19 mouse cellular contexts compared by ENCODE assay signal in genomic region chr4:26441533-26441932, GRCm38 (mm10).
A peak's percentile ranks its signal among the peaks of the same experiment; 100 is the strongest.
DNase-seq lines count a peak whose midpoint lies in the region; ATAC-seq and TF ChIP-seq lines count a peak whose summit lies in the region.
"Had no signal": no experiment of that assay in that cellular context is flagged by ENCODE, and none has a peak within 500 bp of the region (broad histone marks: within the 10 kb centered on the region; RNA-seq: fewer than 3 reads in every experiment).

No protein-coding gene starts in this region.

- 0 out of 2 replicates have a peak, but pooled peaks have one; percentile 18 for ATAC-seq in stomach, embryonic 14.5 days (ENCODE audit: insufficient number of reproducible peaks, insufficient read depth, low FRiP score, low read depth)
- ATAC-seq in stomach, postnatal 0 days (ENCODE audit: low FRiP score, low TSS enrichment): no peak
- peak; percentile 95 for ATAC-seq in kidney, embryonic 15.5 days (replicated peaks; ENCODE audit: low FRiP score)
- no peak for ATAC-seq in midbrain, embryonic 14.5 days (ENCODE audit: low FRiP score, low TSS enrichment)
- ATAC-seq: forebrain, embryonic 14.5 days; lung, postnatal 0 days had no signal

- H3K27me3 ChIP-seq in stomach, embryonic 14.5 days (ENCODE audit: control insufficient read depth, insufficient read depth, low read length): no peaks in the 10 kb centered on the region
- H3K27me3 ChIP-seq in stomach, postnatal 0 days (ENCODE audit: control insufficient read depth, insufficient read depth, low read length): no peaks in the 10 kb centered on the region
- H3K27me3 ChIP-seq in kidney, embryonic 15.5 days: no peaks in the 10 kb centered on the region
- no peaks in the 10 kb centered on the region for H3K27me3 ChIP-seq in midbrain, embryonic 14.5 days (ENCODE audit: control insufficient read depth, insufficient read depth, low read length)
- H3K27me3 ChIP-seq: heart, embryonic 13.5 days; hindbrain, embryonic 15.5 days; limb, embryonic 12.5 days; liver, embryonic 15.5 days; midbrain, embryonic 12.5 days; neural tube, embryonic 12.5 days had no signal

- no peak for TF ChIP-seq POLR2A in bone marrow macrophage, adult 2 months (IDR thresholded peaks at IDR 0.05; ENCODE audit: borderline replicate concordance, low read depth, low read length)

- no peaks in the 10 kb centered on the region for H3K9me3 ChIP-seq in stomach, embryonic 14.5 days (ENCODE audit: control insufficient read depth, low read depth, low read length)
- no peaks in the 10 kb centered on the region for H3K9me3 ChIP-seq in stomach, postnatal 0 days (ENCODE audit: control insufficient read depth, low read length)
- H3K9me3 ChIP-seq in kidney, embryonic 15.5 days (replicated peaks): no peaks in the 10 kb centered on the region
- H3K9me3 ChIP-seq in midbrain, embryonic 14.5 days (ENCODE audit: control insufficient read depth, low read length): no peaks in the 10 kb centered on the region
- H3K9me3 ChIP-seq: heart, embryonic 13.5 days; hindbrain, embryonic 15.5 days; limb, embryonic 12.5 days; liver, embryonic 15.5 days; midbrain, embryonic 12.5 days; neural tube, embryonic 12.5 days had no signal

- H3K9ac ChIP-seq in stomach, embryonic 14.5 days (replicated peaks; ENCODE audit: low read depth, low read length): no peak overlapping the region
- H3K9ac ChIP-seq in stomach, postnatal 0 days (ENCODE audit: low read length): no peak overlapping the region
- no peak overlapping the region for H3K9ac ChIP-seq in kidney, embryonic 15.5 days
- no peak overlapping the region for H3K9ac ChIP-seq in midbrain, embryonic 14.5 days (replicated peaks; ENCODE audit: low read length)
- H3K9ac ChIP-seq: heart, embryonic 13.5 days; hindbrain, embryonic 15.5 days; limb, embryonic 12.5 days; liver, embryonic 15.5 days; midbrain, embryonic 12.5 days; neural tube, embryonic 12.5 days had no signal

- DNase-seq in stomach, postnatal 0 days (ENCODE audit: low spot score): no peak
- no peak for DNase-seq in midbrain, embryonic 14.5 days
- no peak for DNase-seq in lung, postnatal 14 days
- DNase-seq in ovary, postnatal 10 days (ENCODE audit: low spot score): no peak
- DNase-seq: cerebellum, adult 8-10 months; gastrocnemius, postnatal 10 days; thymus, adult 18-20 months had no signal

- no peaks in the 10 kb centered on the region for H3K4me1 ChIP-seq in stomach, embryonic 14.5 days (ENCODE audit: control insufficient read depth, insufficient read depth, low read length)
- no peaks in the 10 kb centered on the region for H3K4me1 ChIP-seq in stomach, postnatal 0 days (replicated peaks; ENCODE audit: control insufficient read depth, insufficient read depth)
- peaks cover 20% of the 10 kb centered on the region for H3K4me1 ChIP-seq in bone marrow macrophage, adult 2 months (ENCODE audit: control insufficient read depth, insufficient read depth, low read length)
- 0 out of 2 replicates have a peak, but pooled peaks cover 2% of the 10 kb centered on the region for H3K4me1 ChIP-seq in kidney, embryonic 15.5 days
- no peaks in the 10 kb centered on the region for H3K4me1 ChIP-seq in midbrain, embryonic 14.5 days (ENCODE audit: control insufficient read depth, insufficient read depth, low read length)
- H3K4me1 ChIP-seq: heart, embryonic 13.5 days; hindbrain, embryonic 15.5 days; limb, embryonic 12.5 days; liver, embryonic 15.5 days; midbrain, embryonic 12.5 days; neural tube, embryonic 12.5 days had no signal

- H3K4me3 ChIP-seq in stomach, embryonic 14.5 days (ENCODE audit: low read depth, low read length): no peak overlapping the region
- H3K4me3 ChIP-seq in stomach, postnatal 0 days (ENCODE audit: low read depth, low read length): no peak overlapping the region
- H3K4me3 ChIP-seq in bone marrow macrophage, adult 2 months (ENCODE audit: insufficient read depth, low read length): no peak overlapping the region
- H3K4me3 ChIP-seq in kidney, embryonic 15.5 days (replicated peaks): no peak overlapping the region
- H3K4me3 ChIP-seq in midbrain, embryonic 14.5 days (replicated peaks; ENCODE audit: low read depth, low read length): no peak overlapping the region
- H3K4me3 ChIP-seq: erythroblast, embryonic 14.5 days; heart, embryonic 13.5 days; hindbrain, embryonic 15.5 days; limb, embryonic 12.5 days; liver, embryonic 15.5 days; midbrain, embryonic 12.5 days; neural tube, embryonic 12.5 days had no signal

- no peak overlapping the region for H3K27ac ChIP-seq in stomach, embryonic 14.5 days (ENCODE audit: low read length)
- no peak overlapping the region for H3K27ac ChIP-seq in stomach, postnatal 0 days (replicated peaks)
- peak overlapping the region; percentile 33; the same call in 1 of the 2 replicates for H3K27ac ChIP-seq in bone marrow macrophage, adult 2 months (ENCODE audit: insufficient read depth, low read depth, low read length)
- H3K27ac ChIP-seq in kidney, embryonic 15.5 days: no peak overlapping the region
- no peak overlapping the region for H3K27ac ChIP-seq in midbrain, embryonic 14.5 days (replicated peaks; ENCODE audit: low read depth, low read length)
- H3K27ac ChIP-seq: heart, embryonic 13.5 days; hindbrain, embryonic 15.5 days; limb, embryonic 12.5 days; liver, embryonic 15.5 days; midbrain, embryonic 12.5 days; neural tube, embryonic 12.5 days had no signal

- TF ChIP-seq CTCF in stomach, postnatal 0 days (IDR thresholded peaks at IDR 0.05; ENCODE audit: low read depth): no peak
- no peak for TF ChIP-seq CTCF in bone marrow macrophage, adult 2 months (IDR thresholded peaks at IDR 0.05; ENCODE audit: low read depth, low read length)

- H3K4me2 ChIP-seq in stomach, embryonic 14.5 days (replicated peaks; ENCODE audit: low read depth, low read length): no peak overlapping the region
- H3K4me2 ChIP-seq in stomach, postnatal 0 days (replicated peaks; ENCODE audit: low read depth): no peak overlapping the region
- H3K4me2 ChIP-seq in kidney, embryonic 15.5 days: no peak overlapping the region
- H3K4me2 ChIP-seq in midbrain, embryonic 14.5 days (ENCODE audit: low read length): no peak overlapping the region
- H3K4me2 ChIP-seq: heart, embryonic 13.5 days; hindbrain, embryonic 15.5 days; limb, embryonic 12.5 days; liver, embryonic 15.5 days; midbrain, embryonic 12.5 days; neural tube, embryonic 12.5 days had no signal

- TF ChIP-seq EP300 in stomach, postnatal 0 days (optimal IDR thresholded peaks at IDR 0.05): no peak

- no peaks in the 10 kb centered on the region for H3K36me3 ChIP-seq in stomach, embryonic 14.5 days (ENCODE audit: control insufficient read depth, insufficient read depth, low read length)
- H3K36me3 ChIP-seq in stomach, postnatal 0 days (ENCODE audit: control insufficient read depth, insufficient read depth, low read length): no peaks in the 10 kb centered on the region
- no peaks in the 10 kb centered on the region for H3K36me3 ChIP-seq in kidney, embryonic 15.5 days
- H3K36me3 ChIP-seq in midbrain, embryonic 14.5 days (ENCODE audit: control insufficient read depth, insufficient read depth, low read length): no peaks in the 10 kb centered on the region
- H3K36me3 ChIP-seq: heart, embryonic 13.5 days; hindbrain, embryonic 15.5 days; limb, embryonic 12.5 days; liver, embryonic 15.5 days; midbrain, embryonic 12.5 days; neural tube, embryonic 12.5 days had no signal

- 42% methylated on average over 1 of the region's 1 CpGs for WGBS in stomach, embryonic 14.5 days
- 47% methylated on average over 1 of the region's 1 CpGs for WGBS in stomach, postnatal 0 days
- WGBS in kidney, embryonic 15.5 days: 31% methylated on average over 1 of the region's 1 CpGs
- 72% methylated on average over 1 of the region's 1 CpGs for WGBS in midbrain, embryonic 14.5 days

Comparison
In these comparisons a context has a peak if more than half of its experiments do, and no peak if none do; other contexts are left out.
1. ATAC-seq: peak in stomach, embryonic 14.5 days (single experiment) and kidney, embryonic 15.5 days (single experiment); none in stomach, postnatal 0 days (single experiment) and midbrain, embryonic 14.5 days (single experiment).